Mouse (Mus musculus): ENCODE data around the gene Map4k2.

The Map4k2 gene

DNA sequence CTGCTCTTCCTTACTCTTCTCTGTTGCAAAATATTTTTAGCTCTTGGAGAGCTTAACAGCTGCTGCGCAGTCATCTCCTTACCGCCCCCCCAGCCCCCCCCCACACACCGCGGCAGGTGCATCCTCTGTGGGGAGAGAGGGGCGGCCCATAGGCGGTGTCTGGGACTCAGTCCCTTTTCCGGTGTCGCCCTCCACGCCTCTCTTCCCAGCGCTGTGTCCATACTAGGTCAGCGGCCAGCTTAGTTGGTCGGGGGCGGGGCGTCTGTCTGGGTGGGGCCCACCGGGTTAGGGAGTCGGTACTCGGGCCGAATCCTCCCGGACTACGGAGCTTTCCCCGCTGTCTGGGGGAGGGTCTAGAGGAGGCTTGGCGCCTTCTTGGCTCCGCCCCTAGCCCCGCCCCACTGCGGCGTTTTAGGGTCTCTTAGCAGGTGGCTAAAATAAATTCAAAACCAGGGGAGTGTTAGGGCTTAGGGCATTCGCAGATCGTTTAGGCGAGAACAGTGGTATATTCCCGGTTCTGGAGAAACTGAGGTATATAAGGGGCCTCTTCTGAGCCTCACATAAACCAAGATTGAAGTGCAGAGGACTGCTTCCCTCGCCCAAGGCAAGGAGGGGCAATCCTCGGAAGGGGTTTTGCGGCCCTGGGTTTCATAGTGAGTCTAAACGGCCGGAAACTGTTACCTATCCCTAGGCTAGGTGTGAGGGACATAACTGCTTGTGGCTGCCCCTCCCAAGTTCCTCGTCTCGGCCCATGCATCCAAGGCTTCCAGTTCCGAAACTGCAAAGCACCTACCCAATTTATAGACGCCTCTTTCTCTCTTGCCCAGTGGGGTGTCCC, 57.7 kb downstream of the Map4k2 start:
- DNase-seq (ENCODE audit: extremely low read depth, low read depth, low spot score) = no peak

DNA sequence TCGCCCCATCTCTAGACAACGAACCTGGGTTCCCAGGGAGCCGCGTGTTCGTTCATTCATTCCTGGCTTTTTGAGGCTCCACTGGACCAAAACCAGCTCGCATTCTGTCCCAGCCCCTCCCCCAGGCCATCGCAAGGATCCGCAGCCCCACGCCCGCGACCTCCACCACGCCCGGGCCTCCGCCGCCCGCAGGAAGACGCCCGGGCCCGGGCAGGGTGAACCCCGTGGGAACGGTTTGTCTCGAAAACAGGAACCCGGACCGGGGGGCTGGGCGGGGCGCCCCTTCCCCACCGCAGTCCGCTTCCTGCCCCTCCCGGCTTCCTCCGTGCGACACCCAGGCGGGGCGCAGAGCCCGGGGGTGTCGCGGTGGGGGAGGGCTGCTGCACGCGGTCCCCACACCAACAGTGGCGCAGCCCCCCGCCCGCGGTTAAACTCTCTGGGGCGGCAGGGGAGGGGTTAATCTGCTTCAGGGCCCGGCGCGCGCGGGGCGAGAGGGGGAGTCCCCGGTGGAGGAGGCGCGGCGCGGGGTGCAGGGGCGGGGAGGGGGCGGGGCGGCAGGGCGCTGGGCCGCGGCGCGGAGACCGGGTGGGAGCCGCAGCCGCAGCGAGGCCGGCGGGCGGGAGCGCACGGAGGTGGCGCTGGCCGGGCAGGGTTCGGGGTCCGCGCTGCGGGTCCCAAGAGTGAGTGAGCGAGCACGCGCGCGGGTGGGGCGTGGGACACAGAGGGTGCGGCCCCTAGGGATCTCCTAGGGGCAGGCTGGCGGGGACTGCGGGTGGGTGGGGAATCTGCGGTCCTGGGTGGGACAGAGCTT, 58.6 kb downstream of the Map4k2 start, which contains the start of gene Rasgrp2:
TSS of gene Rasgrp2 (plus strand) at position 56 of the 811 bp plus-strand sequence.
- no peak for DNase-seq (ENCODE audit: extremely low read depth, low read depth, low spot score)

DNA sequence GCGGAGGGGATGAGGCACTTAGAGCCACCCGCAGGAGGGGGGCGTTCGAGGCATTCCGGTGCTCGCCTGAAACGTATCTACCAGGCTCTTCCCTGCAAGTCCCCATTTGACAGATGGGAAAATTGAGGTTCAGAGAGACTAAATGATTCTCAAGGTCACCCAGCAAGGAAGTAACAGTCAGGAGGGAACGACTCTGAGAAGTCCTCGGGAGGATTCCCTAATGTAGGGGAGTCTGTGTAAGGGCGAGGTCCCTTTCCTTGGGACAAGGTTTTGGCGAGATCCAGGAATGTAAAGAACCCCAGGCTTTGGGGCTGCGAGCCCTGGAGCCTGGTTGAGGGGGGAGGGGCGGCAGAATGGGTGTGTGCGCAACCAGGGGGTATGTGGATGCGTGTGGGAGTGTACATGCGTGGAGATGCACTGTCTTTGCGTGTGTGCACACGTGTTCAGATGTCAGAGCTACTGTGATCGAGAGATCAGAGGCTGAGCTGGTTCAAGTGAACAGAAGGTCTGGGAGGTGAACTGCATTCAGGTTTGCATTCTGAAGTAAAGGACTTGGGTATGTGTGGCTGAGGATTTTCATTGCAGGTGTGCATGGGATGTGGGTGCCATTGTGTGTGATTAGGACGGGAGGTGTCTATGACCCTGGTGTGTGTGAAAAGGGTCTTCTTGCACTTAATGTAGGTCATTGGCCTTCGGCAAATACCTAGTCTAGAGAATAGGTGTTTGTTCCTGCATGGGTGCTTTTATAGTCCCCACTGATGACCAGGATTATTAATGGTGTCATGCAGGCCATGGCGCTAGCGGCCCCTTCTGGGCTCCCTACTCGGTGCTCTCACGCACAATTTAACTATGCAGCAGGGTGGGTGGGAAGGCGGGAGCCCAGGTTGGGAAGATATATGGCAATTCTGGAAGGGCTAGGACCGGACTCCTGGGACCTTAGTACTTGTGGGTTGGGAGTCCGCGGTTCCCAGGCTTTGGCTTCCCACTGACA, 59.5 kb downstream of the Map4k2 start:
- no peak for DNase-seq (ENCODE audit: extremely low read depth, low read depth, low spot score)

DNA sequence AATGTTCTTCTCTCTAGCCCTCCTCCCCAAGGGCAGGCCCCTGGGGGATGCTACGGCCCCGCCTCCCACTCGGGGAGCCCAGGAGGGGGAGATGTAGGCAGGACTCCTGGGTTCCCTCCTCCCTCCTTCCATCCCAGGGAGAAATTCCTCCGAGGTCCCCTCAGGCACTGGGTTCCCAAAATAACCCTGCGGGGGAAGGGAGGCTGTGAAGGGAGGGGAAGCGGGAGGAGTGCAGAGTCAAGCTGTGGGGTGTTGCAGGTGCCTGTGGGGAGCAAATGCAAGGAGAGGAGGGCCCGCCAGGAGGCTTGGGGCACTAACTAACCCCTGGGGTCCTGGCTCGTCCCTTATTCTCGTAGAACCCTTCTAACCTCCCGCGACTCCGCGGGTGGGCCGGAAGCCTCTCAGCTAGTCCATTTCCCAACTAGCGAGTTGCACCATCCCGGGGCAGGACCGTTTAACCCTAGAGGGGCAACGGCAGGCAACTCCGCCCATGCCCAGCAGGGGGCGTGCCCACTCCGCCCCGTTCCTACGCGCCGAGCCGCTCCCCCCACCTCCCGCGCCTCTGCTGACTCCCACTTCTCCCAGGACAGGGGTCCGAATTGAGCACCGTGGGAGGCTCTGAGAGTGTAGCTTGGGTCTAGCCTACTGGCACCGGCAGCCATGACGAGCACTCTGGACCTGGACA, 60.3 kb downstream of the Map4k2 start:
- no peak for DNase-seq (ENCODE audit: extremely low read depth, low read depth, low spot score)

DNA sequence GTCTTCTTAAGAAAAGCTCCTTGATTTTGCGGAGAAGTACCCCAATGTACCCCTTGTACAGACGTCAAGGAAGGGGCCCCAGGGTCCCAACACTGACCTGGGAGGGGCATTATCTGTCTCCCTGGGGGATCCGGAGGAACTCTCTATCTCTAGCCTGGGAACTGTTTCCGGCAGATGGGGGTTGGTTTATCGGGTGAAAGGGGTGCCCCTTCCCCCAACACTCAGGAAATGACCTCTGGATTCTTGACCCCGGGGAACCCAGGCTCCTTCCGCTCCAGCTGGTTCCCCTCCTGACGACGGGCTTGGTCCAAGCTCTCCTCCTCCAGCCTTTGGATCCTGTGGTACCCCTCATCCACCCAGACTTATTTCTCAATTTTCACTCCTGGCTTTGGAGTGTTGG, 61.0 kb downstream of the Map4k2 start:
- DNase-seq (ENCODE audit: extremely low read depth, low read depth, low spot score) = no peak

DNA sequence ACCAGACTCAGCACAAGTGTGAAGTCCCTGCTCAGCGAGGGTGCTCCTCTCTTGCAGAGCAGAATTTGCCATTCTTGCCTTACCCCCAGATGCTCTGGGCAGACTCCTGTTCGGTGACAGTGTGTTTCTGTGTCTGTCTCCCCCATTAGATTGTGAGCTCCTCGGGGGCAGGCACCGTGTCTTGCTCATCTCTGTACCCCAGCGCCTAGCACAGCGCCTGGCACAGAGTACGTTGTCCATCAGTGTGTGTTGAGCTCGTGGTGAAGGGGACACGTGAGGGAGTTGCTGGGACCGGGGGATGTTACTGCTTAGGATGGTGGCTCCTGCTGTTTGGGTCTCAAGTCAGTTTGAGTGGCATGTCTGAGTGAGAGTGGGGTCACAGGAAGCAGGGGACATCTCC, 62.9 kb downstream of the Map4k2 start:
- no peak for DNase-seq (ENCODE audit: extremely low read depth, low read depth, low spot score)
